Mouse (Mus musculus) mesoderm, embryonic 11.5 days (tissue): ENCODE measurements around the gene Ranbp6.

Experiments
- DNase-seq: peaks from one replicate; pipeline ENCODE4 v3.0.0-alpha.2; 2012; ENCODE audit warnings: low read depth, low spot score

Ranbp6 gene

DNA sequence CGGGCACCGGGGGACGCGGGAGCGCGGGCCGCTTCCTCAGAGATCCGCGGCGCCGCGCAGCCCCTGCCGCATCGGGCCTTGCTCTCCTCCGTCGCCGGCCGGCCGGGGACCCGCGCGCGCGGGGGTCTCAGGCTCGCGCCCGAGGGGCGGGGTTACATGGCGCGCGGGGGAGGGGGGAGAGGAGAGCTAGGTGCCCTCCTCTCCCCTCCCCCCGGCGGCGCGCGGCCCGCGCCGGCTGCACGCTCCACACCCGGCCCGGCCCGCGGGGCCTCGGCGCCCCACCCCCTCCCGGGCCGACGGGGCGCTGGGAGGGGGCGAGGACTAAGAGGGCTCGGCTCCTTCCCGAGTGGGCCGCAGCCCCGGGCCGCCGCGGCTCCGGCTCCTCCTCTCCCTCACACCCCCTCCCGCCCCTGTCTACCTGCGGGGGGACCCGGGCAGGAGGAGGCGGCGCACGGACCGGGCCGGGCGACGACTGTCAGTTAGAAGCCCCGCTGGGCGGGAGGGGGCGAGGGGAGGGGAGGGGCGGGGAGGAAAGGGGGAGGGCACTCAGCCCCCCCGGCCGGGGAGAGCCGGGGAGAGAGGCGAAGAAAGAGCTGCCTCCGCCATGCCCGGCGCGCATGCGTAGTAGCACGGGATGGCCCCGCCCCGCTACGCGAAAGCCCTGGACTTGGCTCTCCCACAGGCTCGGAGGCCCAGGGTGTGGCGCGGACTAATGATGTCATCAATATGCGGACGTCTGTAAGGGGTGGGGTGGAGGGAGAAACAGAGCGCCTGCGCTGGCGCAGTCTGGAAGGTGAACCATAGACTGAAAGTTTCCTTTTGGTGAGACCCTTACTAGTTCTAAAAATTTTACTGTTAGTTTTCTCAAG is 6.6 kb downstream of the Ranbp6 start, which contains the start of gene 9930021J03Rik:
9930021J03Rik (minus strand) TSS at position 73 of the 869 bp plus-strand sequence.
- DNase-seq: peak; percentile 99

DNA sequence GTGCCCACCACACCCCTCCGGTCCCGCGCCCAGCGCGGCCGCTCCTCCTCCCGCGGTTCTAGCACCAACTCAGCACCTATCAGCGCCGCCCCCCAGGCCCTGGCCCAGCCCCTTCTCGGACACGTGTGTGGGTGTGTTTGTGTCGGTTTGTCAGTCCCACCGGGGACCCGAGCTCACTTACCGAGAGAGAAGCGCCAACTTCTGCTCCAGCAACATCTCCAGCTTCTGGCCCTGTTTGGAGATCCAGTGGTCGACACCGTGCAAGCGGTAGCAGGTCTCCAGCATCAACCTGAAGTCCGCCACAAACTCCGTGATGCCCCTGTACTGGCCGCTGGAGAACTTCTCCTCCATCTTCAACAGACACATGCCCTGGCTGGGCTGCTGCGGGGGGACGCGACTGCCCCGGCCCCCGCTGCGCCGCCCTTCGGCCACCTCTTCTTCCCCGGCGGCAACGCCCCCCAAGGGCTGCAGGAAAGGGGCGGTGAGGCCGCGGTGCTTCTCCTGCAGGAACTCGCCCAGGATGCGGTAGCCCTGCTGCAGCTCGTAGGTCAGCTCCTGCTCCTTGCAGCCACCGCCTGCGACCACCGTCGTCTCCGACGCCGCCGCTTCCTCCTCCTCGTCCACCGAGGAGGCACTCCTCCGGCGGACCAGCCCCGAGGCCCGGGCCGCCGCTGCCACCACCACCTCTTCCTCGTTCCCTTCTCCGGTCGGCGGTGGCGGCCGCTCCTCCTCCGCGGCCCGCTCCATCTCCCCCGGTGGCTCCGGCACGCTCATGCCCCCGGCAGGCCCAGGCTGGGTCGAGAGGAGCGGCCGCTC is 7.5 kb downstream of the Ranbp6 start:
- peak; percentile 70 for DNase-seq

DNA sequence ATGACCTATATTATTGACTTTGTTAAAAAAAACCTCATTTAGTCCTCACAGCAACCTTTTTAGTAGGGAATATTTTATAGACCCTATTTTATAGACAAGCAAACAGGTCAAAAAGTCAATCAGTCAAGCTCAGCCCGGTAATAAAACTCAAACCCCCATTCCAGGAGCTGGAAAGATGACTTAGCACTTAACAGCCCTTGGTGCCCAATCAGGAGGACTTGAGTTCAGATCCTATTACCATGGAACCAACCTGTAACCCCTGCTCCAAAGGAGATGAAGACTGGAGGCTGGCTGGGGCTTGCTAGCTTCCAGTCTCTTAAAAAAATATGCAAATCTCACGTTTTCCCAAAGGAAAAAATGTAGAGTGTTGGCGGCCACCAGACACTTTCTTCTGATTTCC is 8.8 kb downstream of the Ranbp6 start:
- DNase-seq: no peak

DNA sequence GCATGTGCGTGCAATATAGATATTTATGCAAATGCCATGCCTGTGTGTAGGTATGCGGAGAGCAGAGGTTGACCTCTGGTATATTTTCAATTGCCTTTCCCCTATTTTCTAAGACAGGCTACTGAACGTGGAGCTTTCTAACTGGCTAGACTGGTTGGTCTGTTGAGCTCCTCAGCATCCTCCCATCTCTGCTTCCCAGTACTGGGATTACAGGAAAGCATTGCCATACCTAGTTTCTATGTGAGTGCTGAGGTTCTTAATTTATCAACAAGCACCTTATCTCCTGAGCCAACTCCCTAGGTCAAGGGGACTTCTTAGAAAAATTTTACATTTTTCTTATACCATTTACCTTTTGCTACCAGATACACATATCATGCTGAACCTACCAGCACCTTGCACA is 15.4 kb downstream of the Ranbp6 start:
- no peak for DNase-seq

DNA sequence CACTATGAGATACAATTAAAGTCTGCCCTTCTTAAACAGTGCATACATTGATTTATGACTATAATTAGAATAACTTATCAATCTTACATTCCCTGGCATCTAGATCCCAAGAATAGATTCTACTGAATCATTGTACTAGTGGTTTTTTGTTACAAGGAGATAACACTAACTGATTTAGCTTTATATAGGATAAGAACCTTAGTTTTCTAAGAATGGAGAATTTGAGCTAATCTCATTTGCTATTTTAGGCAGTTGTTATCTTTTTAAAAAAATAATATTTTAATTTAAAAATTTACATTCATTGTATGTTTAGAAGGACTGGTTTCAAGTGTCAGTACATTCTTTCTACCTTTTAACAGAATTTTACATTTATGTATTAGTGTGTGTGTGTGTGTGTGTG is 24.8 kb downstream of the Ranbp6 start:
- DNase-seq: no peak

DNA sequence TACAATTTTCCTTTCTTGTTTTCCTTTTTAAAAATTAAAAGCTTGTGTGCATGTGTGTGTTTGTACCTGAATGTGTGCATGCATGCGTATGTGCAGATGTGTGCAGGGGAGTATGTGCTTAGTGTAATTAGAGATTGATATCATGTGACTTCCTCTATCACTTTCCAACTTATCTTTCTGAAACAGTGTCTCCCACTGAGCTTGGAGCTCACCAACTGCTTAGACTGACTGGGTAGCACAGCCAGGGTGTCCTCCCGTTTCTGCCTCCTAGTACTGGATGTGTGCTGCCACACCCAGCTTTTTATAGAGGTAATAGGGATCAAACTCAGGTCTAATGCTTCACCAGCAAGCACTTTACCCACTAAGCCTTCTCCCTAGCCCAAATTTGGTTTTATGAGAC is 29.9 kb downstream of the Ranbp6 start:
- no peak for DNase-seq
